Comparison of ENCODE assay signal across 12 mouse cellular contexts in genomic region chr11:6447493-6447892, GRCm38 (mm10).
"Had no signal": no experiment of that assay in that cellular context is flagged by ENCODE, and none has a peak within 500 bp of the region (broad histone marks: within the 10 kb centered on the region; RNA-seq: fewer than 3 reads in every experiment).

No protein-coding gene starts in this region.

- H3K27ac ChIP-seq: layer of hippocampus, adult 2 months; limb, embryonic 12.5 days; liver, embryonic 13.5 days; lung, embryonic 15.5 days; midbrain, embryonic 15.5 days; neural tube, embryonic 12.5 days; stomach, postnatal 0 days had no signal

- H3K4me1 ChIP-seq: limb, embryonic 12.5 days had no signal

- H3K4me3 ChIP-seq: layer of hippocampus, adult 2 months; limb, embryonic 12.5 days; liver, embryonic 13.5 days; lung, embryonic 15.5 days; midbrain, embryonic 15.5 days; neural tube, embryonic 12.5 days had no signal

- ATAC-seq: liver, postnatal 0 days; midbrain, embryonic 15.5 days had no signal

- DNase-seq: kidney, postnatal 4 days; liver; liver, embryonic 13.5 days; liver, postnatal 0 days; thymus, postnatal 4 days had no signal

- H3K9me3 ChIP-seq: limb, embryonic 12.5 days; liver, embryonic 13.5 days; lung, embryonic 15.5 days; midbrain, embryonic 15.5 days; neural tube, embryonic 12.5 days had no signal

- H3K9ac ChIP-seq: limb, embryonic 12.5 days; liver, embryonic 13.5 days; liver, postnatal 0 days; lung, embryonic 15.5 days; midbrain, embryonic 15.5 days; neural tube, embryonic 12.5 days had no signal

- H3K27me3 ChIP-seq: limb, embryonic 12.5 days; liver, embryonic 13.5 days; lung, embryonic 15.5 days; midbrain, embryonic 15.5 days; neural tube, embryonic 12.5 days had no signal

- H3K36me3 ChIP-seq: limb, embryonic 12.5 days; liver, embryonic 13.5 days; lung, embryonic 15.5 days; midbrain, embryonic 15.5 days; neural tube, embryonic 12.5 days had no signal

- H3K4me2 ChIP-seq: limb, embryonic 12.5 days; liver, embryonic 13.5 days; lung, embryonic 15.5 days; midbrain, embryonic 11.5 days; midbrain, embryonic 15.5 days; neural tube, embryonic 12.5 days had no signal
